Mouse (Mus musculus) olfactory bulb, adult 2 months (tissue): Measurements from ENCODE around the gene Il1r1.

Experiments used
- CTCF ChIP-seq: fragments of 200-500 bp; IDR thresholded peaks from 2 replicates; pipeline ENCODE4 v1.5.1; 2012; ENCODE audit warnings: low read depth, mild to moderate bottlenecking, low read length, moderate library complexity; ENCODE audit not compliant: insufficient read depth
- POLR2A ChIP-seq: fragments of 200-500 bp; IDR thresholded peaks from 2 replicates; pipeline ENCODE4 v1.6.1; 2012; ENCODE audit warnings: mild to moderate bottlenecking, low read depth, low read length, moderate library complexity; ENCODE audit not compliant: insufficient read depth

DNA sequence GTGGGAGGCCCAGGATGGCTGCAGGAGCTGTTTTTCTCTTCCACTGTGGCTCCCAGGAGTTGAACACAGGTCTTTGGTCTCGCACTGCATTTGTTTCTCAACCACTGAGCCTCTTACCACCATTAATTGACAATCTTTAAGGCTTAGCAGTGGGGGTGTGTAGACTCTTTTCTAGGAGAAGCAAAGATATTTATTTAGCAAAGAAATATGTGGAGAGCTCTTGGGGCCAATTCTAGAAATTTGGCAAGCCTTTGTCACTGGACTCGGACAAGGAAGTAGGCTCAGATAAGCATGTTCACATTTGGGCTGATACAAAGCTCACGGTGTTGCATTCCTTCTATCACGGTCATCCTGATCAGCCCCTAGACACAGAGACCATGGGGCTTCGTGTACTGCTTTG lies 34.0 kb upstream of the Il1r1 start:
- TF ChIP-seq POLR2A: no peak
- no peak for TF ChIP-seq CTCF
